Mouse (Mus musculus): ENCODE results near the gene Btbd35f30. TPM values are rescaled to one million over a fixed set of nuclear protein-coding genes. Genes with fewer than 3 reads are reported as not detected.

The Btbd35f30 gene
- total RNA-seq (2023) = not detected

GRCm38 (mm10) chrX:32894325-32894724, at the start of gene Btbd35f30:
Gene Btbd35f30 (plus strand): TSS chrX:32894625.

DNA sequence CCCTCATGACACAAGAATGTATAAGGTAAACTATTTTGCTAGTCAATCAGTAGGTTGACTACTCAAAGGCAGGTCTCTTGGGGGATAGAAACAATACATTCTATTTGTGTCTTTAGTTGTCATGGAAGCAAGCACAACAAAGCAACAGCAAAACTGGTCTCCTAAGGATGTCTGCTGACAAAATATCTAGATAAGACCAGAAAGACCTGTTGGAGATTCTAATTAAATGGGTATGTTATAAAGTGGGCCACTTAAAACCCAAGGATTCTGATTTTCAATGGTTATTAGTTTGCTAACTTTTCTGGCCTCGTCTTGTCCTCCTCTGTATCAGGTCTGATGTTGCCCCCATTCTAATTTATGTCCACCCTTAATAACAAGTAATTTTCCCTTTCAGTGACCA, 47.0 kb downstream of the Btbd35f30 start, which contains the start of gene Gm21789:
Gm21789 (plus strand) TSS at position 301 of the 400 bp plus-strand sequence.

Other genes starting within 250 kb of the Btbd35f30 start
- not detected for gene Gm5926, start 243.9 kb upstream of the Btbd35f30 start, total RNA-seq (2023)
- not detected for gene Btbd35f21, start 168.5 kb upstream of the Btbd35f30 start, total RNA-seq (2023)
- gene Gm21789, start 47.1 kb downstream of the Btbd35f30 start, total RNA-seq (2023) = not detected
- not detected for gene Btbd35f5, start 79.3 kb downstream of the Btbd35f30 start, total RNA-seq (2023)

Data from neutrophil, adult 59 days (primary cell).